Mouse (Mus musculus): ENCODE results near the gene 4930522L14Rik. TPM values are rescaled to one million over a fixed set of nuclear protein-coding genes. Genes with fewer than 3 reads are reported as not detected.
"Not testable (repeated sequence)": the region's sequence is repeated elsewhere in the genome, so short reads cannot be mapped to it uniquely, and the experiment has no call there.

4930522L14Rik gene
- 6.3 and 7.7 TPM in 2 replicates for polyA plus RNA-seq (2016; fragmentation: Nextera tagmentation; extraction: Ambion mirVana)

DNA sequence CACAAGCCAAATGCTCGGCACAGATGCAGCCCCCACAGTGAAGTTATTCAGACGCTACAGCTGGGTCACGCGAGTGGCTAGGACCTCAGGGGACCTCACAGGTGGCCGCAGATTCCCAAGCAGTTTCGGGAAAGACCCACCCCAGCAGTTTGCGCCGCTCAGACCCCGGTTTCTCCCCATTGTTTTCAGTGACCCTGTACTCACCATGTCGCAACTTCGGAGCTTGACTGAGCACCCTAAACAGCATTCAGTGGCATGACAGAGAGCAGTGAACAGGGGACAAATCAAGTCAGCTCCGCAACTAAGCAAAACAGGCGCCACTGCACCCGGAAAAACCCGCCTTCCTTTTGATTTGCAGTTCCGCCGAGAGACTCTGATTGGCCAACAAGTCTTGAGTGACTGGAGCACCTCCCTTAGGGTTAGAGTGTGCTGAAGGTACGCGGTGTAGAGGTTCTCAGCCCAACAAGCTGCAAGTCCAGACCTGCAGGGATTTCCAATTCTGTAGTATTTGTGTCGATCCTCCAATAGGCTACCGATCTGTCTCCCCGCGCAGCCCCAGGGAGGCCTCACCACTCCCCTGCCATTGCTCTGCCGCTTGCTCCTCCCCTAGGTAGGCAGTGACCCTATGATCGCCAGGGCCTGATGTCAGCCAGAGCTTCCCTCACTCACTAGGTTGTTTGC lies at the start of gene 4930522L14Rik:
4930522L14Rik (minus strand) TSS at position 496 of the 681 bp plus-strand sequence.
- H3K9me3 ChIP-seq, H3K36me3 ChIP-seq, H3K27ac ChIP-seq, H3K27me3 ChIP-seq, H3K4me1 ChIP-seq: not testable (repeated sequence)
- WGBS: under 1% methylated on average over 25 of the region's 25 CpGs
- Histone ChIP-seq H3K4me3 (peak within 1 kb of the TSS; percentile 58), H3K4me2 (replicated peaks) (peak within 1 kb of the TSS; percentile 51), H3K9ac (peak within 1 kb of the TSS; percentile 60)
- ATAC-seq (ENCODE audit: insufficient number of reproducible peaks, insufficient read depth, low FRiP score, low TSS enrichment): peak; percentile 96

DNA sequence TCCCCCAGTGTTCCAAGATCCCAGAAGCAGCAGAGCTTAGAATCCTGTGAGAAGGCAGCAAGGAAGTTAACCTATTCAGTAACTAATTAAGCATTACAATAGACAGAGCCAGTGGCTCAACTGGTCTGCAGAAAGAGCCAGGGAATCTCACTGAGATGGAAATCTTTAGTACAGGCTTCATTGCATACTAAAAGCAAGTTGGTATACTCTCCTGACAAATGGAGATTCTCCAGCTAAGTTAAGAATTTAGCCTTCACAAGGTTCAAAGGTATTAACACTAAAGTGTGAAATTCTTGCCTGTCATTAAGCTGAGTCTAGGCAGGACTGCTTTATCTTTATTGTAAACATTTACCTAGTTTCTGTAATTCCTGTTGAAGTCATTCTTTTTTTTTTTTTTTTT lies 49.8 kb upstream of the 4930522L14Rik start:
- H3K27me3 ChIP-seq; H3K9me3 ChIP-seq; H3K4me3 ChIP-seq; H3K4me2 ChIP-seq (replicated peaks); H3K36me3 ChIP-seq; H3K27ac ChIP-seq; H3K9ac ChIP-seq; H3K4me1 ChIP-seq; ATAC-seq (ENCODE audit: insufficient number of reproducible peaks, insufficient read depth, low FRiP score, low TSS enrichment): not testable (repeated sequence)

DNA sequence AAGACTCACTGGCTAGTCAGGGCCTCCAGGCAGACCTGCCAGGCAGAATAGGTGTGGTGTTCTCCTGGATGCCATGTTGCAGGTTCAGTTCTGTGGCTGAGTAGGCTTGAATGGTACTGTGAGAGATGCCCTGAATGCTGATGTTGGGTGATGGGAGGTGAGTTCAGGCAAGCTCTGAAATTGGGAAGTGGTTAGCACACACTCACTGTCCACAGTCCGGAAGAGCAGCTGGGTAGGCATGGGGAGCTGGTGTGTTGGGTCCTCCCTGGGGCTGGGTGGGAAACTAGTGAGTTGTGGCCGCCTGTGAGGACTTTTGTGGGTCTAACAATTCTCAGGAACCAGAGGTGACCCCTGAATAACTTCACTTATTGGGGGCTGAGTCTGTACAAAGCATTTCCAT lies 48.3 kb upstream of the 4930522L14Rik start:
- H3K9ac ChIP-seq; H3K4me2 ChIP-seq (replicated peaks); H3K36me3 ChIP-seq; ATAC-seq (ENCODE audit: insufficient number of reproducible peaks, insufficient read depth, low FRiP score, low TSS enrichment); H3K4me3 ChIP-seq; H3K27me3 ChIP-seq; H3K27ac ChIP-seq; H3K4me1 ChIP-seq; H3K9me3 ChIP-seq: not testable (repeated sequence)
- WGBS: 59% methylated on average over 2 of the region's 2 CpGs

DNA sequence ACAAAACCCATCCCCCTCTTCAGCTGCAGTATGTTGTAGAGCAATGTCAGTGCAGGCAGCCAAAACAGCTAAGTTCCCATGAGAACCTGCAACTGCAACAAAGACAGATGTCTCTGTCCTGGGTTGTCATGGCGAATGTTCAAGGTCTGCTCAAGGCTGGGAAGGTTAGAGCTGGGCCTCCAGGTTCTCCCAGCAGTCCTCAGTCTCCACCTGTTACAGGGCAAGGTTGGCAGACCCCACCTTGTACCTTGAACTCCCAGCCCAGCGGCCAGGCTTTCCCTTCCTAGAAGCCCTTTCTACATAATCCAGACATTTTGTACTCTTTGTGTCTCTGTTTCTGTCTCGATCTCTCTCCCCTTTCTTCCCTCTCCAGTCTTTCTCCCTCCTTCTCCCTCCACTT lies 45.3 kb upstream of the 4930522L14Rik start:
- not testable (repeated sequence) for H3K4me2 ChIP-seq (replicated peaks); ATAC-seq (ENCODE audit: insufficient number of reproducible peaks, insufficient read depth, low FRiP score, low TSS enrichment); H3K36me3 ChIP-seq; H3K27me3 ChIP-seq; H3K27ac ChIP-seq; H3K9ac ChIP-seq; H3K9me3 ChIP-seq; H3K4me1 ChIP-seq; H3K4me3 ChIP-seq
- WGBS: 88% methylated on average over 3 of the region's 3 CpGs

DNA sequence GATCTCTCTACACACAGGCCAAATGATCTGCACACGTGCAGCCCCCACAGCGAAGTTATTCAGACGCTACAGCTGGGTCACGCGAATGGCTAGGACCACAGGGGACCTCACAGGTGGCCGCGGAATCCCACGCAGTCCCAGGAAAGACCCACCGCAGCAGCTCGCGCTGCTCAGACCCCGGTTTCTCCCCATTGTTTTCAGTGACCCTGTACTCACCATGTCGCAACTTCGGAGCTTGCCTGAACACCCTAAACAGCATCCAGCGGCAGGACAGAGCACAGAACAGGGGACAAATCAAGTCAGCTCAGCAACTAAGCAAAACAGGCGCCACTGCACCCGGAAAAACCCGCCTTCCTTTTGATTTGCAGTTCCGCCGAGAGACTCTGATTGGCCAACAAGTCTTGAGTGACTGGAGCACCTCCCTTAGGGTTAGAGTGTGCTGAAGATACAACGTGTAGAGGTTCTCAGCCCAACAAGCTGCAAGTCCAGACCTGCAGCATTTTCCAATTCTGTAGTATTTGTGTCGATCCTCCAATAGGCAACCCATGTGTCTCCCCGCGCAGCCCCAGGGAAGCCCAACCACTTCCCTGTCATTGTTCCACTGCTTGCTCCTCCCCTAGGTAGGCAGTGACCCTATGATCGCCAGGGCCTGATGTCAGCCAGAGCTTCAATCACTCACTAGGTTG lies 44.4 kb upstream of the 4930522L14Rik start:
- not testable (repeated sequence) for H3K36me3 ChIP-seq, H3K4me1 ChIP-seq, H3K27me3 ChIP-seq, H3K9me3 ChIP-seq, H3K27ac ChIP-seq
- 2% methylated on average over 25 of the region's 25 CpGs for WGBS
- ATAC-seq (ENCODE audit: insufficient number of reproducible peaks, insufficient read depth, low FRiP score, low TSS enrichment): peak; percentile 90
- Histone ChIP-seq H3K4me2 (replicated peaks) (peak overlapping the region; percentile 63), H3K4me3 (peak overlapping the region; percentile 56), H3K9ac (peak overlapping the region; percentile 66)

DNA sequence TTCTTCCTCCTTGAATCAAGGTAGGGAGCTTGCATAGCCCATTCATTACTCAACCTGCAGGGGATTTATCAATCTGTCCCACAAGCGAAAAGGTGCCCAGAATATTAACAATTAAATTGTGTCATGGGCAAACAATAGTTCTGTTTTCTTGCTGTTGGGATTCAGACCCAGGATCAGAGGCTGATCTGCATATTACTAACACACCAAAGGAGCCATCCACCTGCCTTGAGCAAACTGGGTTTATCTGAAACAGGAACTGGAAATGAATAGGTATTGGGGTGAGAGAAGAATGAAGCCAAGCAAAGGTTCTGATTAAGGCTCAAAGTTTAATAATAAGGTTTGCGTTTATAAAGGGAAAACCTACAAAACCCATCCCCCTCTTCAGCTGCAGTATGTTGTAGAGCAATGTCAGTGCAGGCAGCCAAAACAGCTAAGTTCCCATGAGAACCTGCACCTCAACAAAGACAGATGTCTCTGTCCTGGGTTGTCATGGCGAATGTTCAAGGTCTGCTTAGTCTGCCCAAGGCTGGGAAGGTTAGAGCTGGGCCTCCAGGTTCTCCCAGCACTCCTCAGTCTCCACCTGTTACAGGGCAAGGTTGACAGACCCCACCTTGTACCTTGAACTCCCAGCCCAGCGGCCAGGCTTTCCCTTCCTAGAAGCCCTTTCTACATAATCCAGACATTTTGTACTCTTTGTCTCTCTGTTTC lies 541 bp upstream of the 4930522L14Rik start:
- H3K36me3 ChIP-seq; H3K9me3 ChIP-seq; H3K9ac ChIP-seq; H3K27ac ChIP-seq; H3K4me1 ChIP-seq; ATAC-seq (ENCODE audit: insufficient number of reproducible peaks, insufficient read depth, low FRiP score, low TSS enrichment); H3K27me3 ChIP-seq: not testable (repeated sequence)
- peak overlapping the region; percentile 51 for H3K4me2 ChIP-seq (replicated peaks)
- 62% methylated on average over 4 of the region's 4 CpGs for WGBS
- peak overlapping the region; percentile 58 for H3K4me3 ChIP-seq

DNA sequence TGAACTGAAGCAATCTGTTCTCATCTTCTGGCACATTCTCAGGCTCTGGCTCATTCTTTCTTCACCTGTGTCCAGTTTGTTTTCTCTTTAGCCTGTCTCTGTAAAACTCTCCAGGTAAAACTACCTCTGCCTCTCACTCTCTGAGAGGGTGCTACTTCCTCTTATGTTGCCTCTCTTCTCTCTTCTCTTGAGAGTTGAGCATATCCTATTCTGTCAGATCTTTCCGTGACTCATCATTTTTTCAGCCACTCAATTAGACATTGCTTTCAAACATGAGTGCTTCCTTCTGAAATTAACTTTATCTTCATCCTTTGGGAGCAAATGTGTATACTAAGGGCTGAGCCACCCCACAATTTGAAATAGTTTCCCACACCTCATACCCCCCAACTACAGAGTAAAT lies 6.6 kb downstream of the 4930522L14Rik start:
- ATAC-seq (ENCODE audit: insufficient number of reproducible peaks, insufficient read depth, low FRiP score, low TSS enrichment); H3K36me3 ChIP-seq; H3K4me3 ChIP-seq; H3K4me2 ChIP-seq (replicated peaks); H3K27me3 ChIP-seq; H3K4me1 ChIP-seq; H3K9ac ChIP-seq; H3K27ac ChIP-seq: not testable (repeated sequence)
- 95% methylated on average over 1 of the region's 1 CpGs for WGBS
- H3K9me3 ChIP-seq: peaks cover 16% of the 10 kb centered on the region

DNA sequence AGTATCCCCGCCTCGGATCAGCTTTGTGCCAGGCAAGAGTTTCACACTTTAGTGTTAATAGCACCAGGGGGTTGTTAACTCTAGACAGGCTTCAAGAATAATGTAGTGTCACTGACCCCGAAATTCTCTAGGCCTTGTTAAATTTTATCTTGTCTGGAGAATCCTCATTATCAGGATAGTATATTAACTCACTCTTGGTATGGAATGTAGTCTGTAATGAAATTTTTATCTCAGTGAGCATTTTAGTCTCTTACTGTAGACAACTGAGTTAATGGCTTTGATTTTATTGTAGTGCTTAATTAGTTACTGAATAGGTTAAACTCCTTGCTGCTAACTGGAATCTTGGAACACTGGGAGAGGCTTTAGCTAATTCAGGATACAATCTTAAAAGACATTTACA lies 34.3 kb downstream of the 4930522L14Rik start:
- not testable (repeated sequence) for H3K36me3 ChIP-seq; H3K4me3 ChIP-seq; H3K9ac ChIP-seq; H3K27me3 ChIP-seq; H3K27ac ChIP-seq; H3K9me3 ChIP-seq; ATAC-seq (ENCODE audit: insufficient number of reproducible peaks, insufficient read depth, low FRiP score, low TSS enrichment); H3K4me2 ChIP-seq (replicated peaks); H3K4me1 ChIP-seq
- WGBS: 73% methylated on average over 3 of the region's 3 CpGs

DNA sequence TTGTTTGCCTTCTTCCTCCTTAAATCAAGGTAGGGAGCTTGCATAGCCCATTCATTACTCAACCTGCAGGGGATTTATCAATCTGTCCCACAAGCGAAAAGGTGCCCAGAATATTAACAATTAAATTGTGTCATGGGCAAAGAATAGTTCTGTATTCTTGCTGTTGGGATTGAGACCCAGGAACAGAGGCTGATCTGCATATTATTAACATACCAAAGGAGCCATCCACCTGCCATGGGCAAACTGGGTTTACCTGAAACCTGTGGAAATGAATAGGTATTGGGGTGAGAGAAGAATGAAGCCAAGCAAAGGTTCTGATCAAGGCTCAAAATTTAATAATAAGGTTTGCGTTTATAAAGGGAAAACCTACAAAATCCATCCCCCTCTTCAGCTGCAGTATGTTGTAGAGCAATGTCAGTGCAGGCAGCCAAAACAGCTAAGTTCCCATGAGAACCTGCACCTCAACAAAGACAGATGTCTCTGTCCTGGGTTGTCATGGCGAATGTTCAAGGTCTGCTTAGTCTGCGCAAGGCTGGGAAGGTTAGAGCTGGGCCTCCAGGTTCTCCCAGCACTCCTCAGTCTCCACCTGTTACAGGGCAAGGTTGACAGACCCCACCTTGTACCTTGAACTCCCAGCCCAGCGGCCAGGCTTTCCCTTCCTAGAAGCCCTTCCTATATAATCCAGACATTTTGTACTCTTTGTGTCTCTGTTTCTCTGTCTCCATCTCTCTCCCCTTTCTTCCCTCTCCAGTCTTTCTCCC lies 60.3 kb downstream of the 4930522L14Rik start:
- not testable (repeated sequence) for H3K9me3 ChIP-seq; H3K4me1 ChIP-seq; H3K27ac ChIP-seq; H3K9ac ChIP-seq; ATAC-seq (ENCODE audit: insufficient number of reproducible peaks, insufficient read depth, low FRiP score, low TSS enrichment); H3K27me3 ChIP-seq; H3K36me3 ChIP-seq
- Histone ChIP-seq H3K4me2 (replicated peaks) (peak overlapping the region; percentile 64), H3K4me3 (peak overlapping the region; percentile 52)
- WGBS: 59% methylated on average over 5 of the region's 5 CpGs

DNA sequence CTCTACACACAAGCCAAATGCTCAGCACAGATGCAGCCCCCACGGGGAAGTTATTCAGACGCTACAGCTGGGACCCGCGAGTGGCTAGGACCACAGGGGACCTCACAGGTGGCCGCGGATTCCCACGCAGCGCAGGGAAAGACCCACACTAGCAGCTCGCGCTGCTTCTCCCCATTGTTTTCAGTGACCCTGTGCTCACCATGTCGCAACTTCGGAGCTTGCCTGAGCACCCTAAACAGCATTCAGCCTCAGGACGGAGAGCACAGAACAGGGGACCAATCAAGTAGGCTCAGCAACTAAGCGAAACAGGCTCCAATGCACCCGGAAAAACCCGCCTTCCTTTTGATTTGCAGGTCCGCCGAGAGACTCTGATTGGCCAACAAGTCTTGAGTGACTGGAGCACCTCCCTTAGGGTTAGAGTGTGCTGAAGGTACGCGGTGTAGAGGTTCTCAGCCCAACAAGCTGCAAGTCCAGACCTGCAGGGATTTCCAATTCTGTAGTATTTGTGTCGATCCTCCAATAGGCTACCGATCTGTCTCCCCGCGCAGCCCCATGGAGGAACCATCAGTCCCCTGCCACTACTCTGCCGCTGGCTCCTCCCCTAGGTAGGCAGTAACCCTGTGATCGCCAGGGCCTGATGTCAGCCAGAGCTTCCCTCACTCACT lies 61.0 kb downstream of the 4930522L14Rik start, which contains the start of gene 5430403G16Rik:
5430403G16Rik (minus strand) TSS at position 505 of the 665 bp plus-strand sequence.
- under 1% methylated on average over 26 of the region's 26 CpGs for WGBS
- peak within 1 kb of the TSS; percentile 69 for H3K27ac ChIP-seq
- peak; percentile 98 for ATAC-seq (ENCODE audit: insufficient number of reproducible peaks, insufficient read depth, low FRiP score, low TSS enrichment)

More for the DNA sequence above, 61.0 kb downstream of the 4930522L14Rik start, which contains the start of gene 5430403G16Rik:
- H3K27me3 ChIP-seq, H3K9me3 ChIP-seq, H3K36me3 ChIP-seq, H3K4me1 ChIP-seq: not testable (repeated sequence)
- peak within 1 kb of the TSS; percentile 64 for H3K4me2 ChIP-seq (replicated peaks)
- H3K4me3 ChIP-seq: peak within 1 kb of the TSS; percentile 52
- peak within 1 kb of the TSS; percentile 60 for H3K9ac ChIP-seq
